Mouse (Mus musculus) monocyte, adult 2 months (primary cell): ENCODE measurements around the gene Socs4.
"Not testable (repeated sequence)": the region's sequence is repeated elsewhere in the genome, so short reads cannot be mapped to it uniquely, and the experiment has no call there.

Experiments used
- DNase-seq, 2 experiments: peaks; one replicate each; pipeline ENCODE4 v3.0.0; 2022; ENCODE audit warnings: low spot score in 2 of 2, low read depth in 1 of 2

The Socs4 gene

GRCm38 (mm10) chr14:47286215-47286614, 9.5 kb downstream of the Socs4 start:
- no peak for DNase-seq

DNA sequence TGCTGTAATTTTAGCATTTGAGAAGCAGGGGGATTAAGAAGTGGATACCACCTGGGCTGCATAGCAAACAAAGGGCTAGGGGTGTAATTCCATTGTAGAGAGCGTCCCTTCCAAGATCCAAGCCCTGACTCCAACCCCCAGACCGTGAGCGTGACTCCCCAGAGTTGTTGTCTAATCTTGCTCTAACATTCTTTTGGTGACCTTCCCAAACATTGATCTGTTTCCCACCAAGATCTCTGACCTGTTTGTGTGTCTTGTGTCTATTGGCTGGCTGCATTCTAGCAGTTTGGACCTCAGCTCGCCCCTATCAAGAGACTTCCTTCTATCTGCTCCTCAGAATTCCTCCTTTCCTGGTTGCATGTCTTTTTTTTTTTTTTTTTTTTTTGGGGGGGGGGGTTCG, 10.3 kb downstream of the Socs4 start:
- no peak for DNase-seq

GRCm38 (mm10) chr14:47291772-47292171, 15.0 kb downstream of the Socs4 start:
- DNase-seq: no peak

- no peak for DNase-seq
Measured at GRCm38 (mm10) chr14:47294136-47294535, 17.4 kb downstream of the Socs4 start.

DNA sequence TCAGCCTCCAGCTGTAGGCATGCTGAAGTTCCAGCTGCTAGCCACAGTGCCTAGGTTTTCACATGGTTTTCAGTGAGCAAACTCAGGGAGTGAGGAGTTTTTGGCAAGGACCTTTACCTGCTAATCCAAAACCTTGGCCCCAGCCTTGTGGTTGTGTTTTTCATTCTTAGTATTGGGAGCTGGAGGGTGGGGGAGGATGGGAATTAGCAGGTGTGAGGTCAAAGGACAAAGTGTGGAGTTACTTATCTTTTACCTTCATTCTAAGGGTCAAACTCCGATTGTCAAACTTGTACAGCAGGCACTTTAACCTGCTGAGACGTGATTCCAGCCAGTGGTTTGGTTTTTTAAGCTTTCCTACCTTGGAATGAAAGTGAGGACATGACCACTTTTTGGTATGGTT, 19.5 kb downstream of the Socs4 start:
- DNase-seq: no peak

DNA sequence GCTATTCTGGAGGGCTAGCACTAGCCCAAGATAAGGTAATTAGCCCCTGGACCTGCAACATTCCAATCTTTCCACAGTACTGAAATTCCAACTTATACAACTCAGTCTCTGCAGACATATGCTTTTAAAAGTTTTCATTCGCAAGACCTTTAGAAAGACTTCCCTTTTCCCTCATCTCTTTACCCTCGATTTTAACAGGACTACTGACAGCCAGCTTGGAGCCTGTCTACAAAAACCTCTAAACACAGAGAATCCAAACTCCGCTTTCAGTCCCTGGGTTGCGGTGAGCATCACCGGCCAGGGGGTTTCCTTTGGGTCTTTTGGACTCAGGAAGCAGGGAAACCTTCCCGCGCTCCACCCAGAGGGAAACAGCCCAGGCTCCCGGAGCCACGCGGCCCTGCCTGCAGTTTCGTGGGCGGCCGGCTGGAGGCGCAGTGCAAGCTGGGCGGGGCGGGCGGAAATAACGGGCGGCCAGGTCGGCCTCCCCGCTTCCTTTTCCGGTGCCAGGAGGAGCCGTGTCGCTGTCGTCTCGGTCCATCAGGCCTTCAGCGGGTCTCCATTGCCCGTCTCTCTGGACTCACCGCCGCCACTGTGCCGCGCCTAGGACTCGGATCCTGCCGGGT, 21.2 kb downstream of the Socs4 start, which contains the start of gene Mapk1ip1l:
Gene Mapk1ip1l, plus strand, starts transcription at position 482 of the 623 bp plus-strand sequence.
- DNase-seq: peak; percentile 80 to 90

GRCm38 (mm10) chr14:47298408-47298792, 21.7 kb downstream of the Socs4 start:
- no peak for DNase-seq

DNA sequence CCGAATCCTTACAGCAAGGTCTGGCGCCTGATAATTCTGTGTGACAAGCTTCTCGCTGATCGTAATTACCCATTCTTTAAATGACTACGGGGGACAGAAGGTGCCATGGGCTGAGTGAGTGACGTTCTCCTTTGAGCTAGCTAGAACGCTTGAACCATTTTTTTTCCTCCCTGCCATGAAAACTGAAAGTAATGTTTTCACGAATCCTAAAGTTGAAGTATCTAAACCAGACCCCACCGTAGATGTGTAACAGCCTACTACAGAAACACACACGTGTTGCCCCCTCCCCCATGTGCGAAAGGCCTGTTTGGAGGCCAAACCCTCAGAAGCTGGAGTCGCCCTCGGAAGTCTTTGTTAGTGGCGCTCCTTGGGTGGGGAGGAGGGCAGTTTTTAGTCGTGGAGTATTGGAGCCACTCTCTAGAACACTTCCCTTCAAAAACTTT, 22.1 kb downstream of the Socs4 start:
- DNase-seq: no peak

DNA sequence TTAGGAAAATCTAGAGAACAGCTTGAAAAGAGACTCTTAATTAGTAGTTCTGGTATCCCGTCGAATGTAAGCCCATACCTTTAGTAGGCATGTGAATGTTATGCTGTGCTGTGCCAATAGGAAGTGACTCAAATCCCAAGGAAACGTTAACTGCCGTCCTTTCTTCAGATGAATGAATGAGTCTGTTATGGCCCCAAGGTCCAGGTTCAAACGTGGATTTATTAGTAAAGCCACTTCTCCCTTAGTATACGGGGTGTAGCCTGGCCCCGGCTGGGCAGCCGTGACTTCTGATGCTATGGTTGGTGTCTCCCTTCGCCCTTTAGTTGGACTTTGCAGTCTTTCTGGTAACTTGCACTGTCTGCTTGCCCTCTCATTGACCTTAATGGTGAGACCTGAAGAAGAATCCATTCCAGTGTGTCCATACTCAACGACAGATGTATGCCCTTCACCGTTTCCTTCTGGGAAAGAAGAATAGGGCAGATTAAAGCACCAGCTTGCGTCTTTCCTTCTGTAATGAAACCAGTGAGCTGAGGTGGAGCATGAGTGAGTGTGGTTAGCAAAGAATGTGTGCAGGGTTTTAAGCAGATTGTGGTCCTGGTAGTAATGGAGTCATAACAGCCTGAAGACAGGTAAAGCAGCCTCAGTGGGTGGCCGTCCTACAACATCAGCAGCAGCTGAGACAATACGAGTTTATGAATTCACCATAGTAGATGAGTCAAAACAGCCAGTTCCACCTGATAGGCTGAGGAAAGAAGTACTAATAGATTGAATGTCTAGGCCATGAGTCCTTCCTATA, 26.4 kb downstream of the Socs4 start:
- no peak for DNase-seq

DNA sequence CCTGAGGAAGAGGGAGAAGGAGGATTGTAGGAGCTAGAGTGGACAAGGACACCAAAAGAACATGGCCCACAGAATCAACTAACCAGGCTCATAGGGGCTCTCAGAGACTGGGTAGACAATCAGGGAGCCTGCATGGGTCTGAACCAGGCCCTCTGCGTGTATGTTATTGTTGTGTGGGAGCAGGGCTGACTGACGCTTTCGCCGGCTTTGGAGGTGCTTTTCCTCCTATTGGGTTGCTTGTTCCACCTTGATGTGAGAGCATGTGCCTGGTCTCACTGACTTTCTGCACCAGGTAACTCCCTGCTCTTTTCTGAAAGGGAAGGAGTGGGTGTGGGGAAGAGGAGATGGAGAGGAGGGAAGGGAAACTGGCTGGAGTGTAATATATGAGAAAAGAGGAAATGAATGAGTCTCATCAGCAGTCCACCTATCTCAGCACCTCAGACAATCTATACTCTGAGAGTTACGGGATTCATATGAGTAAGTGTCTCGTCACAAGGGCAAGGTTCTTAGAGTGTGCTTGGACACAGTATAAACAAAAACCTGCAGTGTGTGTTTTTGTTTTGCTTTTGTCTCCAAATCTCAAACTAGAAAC, 28.2 kb downstream of the Socs4 start:
- DNase-seq: no peak

GRCm38 (mm10) chr14:47305933-47306332, 29.2 kb downstream of the Socs4 start:
- DNase-seq: no peak

- DNase-seq: no peak
Measured at GRCm38 (mm10) chr14:47307669-47308068, 30.9 kb downstream of the Socs4 start.

- no peak for DNase-seq
Measured at GRCm38 (mm10) chr14:47309061-47309460, 32.3 kb downstream of the Socs4 start.

- DNase-seq: no peak
Measured at GRCm38 (mm10) chr14:47310342-47311181, 33.8 kb downstream of the Socs4 start.

GRCm38 (mm10) chr14:47319362-47319761, 42.6 kb downstream of the Socs4 start:
- DNase-seq: no peak

- not testable (repeated sequence) for DNase-seq
Measured at GRCm38 (mm10) chr14:47321581-47321980, 44.9 kb downstream of the Socs4 start.

DNA sequence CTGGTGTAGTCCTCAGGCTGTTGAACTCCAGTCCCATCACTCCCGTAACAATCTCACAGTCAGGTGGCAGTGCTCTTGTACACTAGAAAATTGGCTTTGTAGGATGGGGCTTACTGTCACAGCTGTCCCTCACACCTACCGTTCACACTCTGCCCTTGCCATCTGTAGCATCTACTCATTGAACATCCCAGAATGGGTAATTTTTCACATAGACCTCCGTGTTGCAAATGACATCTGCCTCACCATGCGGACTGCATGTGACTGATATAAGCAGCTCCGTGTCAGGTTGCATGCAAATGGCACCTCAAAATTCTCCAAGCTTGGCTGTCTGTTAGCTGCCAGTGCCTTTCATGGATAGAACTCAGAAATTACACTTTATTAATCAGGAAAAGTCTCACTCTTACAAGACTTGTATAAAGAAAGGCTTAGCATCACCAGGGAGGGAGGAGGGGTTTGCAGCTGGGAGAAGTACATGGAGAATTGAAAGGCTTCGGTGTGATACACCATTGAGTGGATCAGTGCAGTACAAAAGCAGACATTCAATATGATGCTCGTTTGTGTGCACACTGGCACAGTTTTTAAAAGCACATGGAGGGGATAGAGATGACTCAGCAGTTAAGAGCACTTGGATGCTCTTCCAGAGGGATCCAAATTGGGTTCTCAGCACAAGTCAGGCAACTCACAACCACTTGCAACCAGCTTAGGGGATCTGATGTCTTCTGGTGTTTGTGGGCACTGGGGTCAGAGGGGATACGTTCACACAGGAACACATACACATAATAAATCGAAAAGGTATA, 49.4 kb downstream of the Socs4 start:
- no peak for DNase-seq

DNA sequence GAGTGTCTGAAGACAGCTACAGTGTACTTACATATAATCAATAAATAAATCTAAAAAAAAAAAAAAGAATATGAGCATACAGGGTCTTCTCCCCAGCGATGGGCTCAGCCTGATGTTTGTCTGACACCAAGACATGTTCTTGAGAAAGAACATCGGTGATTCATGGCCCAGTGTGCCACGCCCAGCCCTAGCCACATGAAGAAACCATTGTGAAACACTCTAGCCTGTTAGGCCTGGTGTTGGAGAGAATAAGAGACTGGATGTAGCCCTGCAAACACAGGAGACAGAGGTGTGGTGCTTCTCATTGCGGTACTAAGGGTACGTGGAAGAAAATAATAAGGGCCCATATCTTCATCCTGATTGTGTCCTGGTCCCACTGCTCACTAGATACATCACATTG, 50.6 kb downstream of the Socs4 start:
- DNase-seq: peak; percentile 47 to 65

DNA sequence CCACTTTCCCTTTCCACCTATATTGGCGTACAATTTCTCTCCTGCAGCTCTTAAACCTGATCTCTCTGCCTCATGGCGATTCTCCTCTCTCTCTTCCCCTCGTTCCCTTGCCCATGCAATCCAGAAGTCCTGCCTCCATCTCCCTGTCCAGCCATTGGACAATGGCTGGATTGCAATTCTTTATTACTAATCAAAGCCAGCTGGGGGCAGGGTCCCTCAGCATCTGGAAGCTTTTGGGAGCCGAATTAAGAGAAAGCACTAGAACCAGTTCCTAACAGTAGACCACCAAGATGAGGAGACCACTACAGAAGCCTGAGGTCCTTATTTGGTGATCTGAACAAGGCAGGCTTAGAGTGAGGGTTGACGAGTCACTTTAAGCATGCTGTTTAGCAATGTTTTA, 55.2 kb downstream of the Socs4 start:
- no peak for DNase-seq

- DNase-seq: peak; percentile 34 to 57
Measured at GRCm38 (mm10) chr14:47334819-47335218, 58.1 kb downstream of the Socs4 start.
